Comparison of ENCODE assay signal across 10 mouse cellular contexts in the genomic region with DNA sequence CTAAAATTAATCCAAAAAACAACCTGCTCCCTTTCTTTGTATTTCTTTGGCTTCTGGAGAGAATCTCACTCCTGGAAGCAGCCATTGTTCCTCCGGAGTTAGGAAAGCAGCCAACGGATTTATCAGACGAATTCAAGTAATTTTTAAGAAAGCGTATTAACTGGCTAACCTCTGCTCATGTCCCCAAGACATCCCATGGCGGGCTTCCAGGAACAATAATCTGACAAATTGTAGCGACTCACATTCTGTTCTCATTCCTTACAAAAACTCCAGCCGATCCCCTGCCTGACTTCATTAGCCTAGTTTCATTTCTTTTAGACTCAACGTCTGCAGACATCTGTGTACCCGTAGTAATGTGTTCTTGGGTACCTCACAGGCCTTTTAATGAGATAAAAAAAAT. TPM values are rescaled to one million over a fixed set of nuclear protein-coding genes. Genes with fewer than 3 reads are reported as not detected.
DNase-seq lines count a peak whose midpoint lies in the region; ATAC-seq and TF ChIP-seq lines count a peak whose summit lies in the region.
"Had no signal": no experiment of that assay in that cellular context is flagged by ENCODE, and none has a peak within 500 bp of the region (broad histone marks: within the 10 kb centered on the region; RNA-seq: fewer than 3 reads in every experiment).

No protein-coding gene starts in this region.

- no peak for ATAC-seq in lung, embryonic 15.5 days (ENCODE audit: borderline replicate concordance, extremely low read depth, low FRiP score, low TSS enrichment)
- no peak for ATAC-seq in stomach, embryonic 14.5 days (ENCODE audit: insufficient number of reproducible peaks, insufficient read depth, low FRiP score, low read depth)
- ATAC-seq in intestine, embryonic 15.5 days: no peak
- ATAC-seq: Patski had no signal

- H3K4me2 ChIP-seq in lung, embryonic 15.5 days: no peak overlapping the region
- H3K4me2 ChIP-seq in stomach, embryonic 14.5 days (replicated peaks; ENCODE audit: low read depth, low read length): no peak overlapping the region
- H3K4me2 ChIP-seq in intestine, embryonic 15.5 days (replicated peaks): no peak overlapping the region
- H3K4me2 ChIP-seq: limb, embryonic 12.5 days had no signal

- no peak overlapping the region for H3K9ac ChIP-seq in lung, embryonic 15.5 days
- no peak overlapping the region for H3K9ac ChIP-seq in stomach, embryonic 14.5 days (replicated peaks; ENCODE audit: low read depth, low read length)
- no peak overlapping the region for H3K9ac ChIP-seq in intestine, embryonic 15.5 days
- H3K9ac ChIP-seq: limb, embryonic 12.5 days had no signal

- TF ChIP-seq CTCF in lung, adult 2 months (IDR thresholded peaks at IDR 0.05; ENCODE audit: insufficient read depth, low read length): no peak

- no peak for DNase-seq in lung, adult 2 months
- peak; percentile 43 for DNase-seq in gastrocnemius, postnatal 25 days
- peak; percentile 54 to 60 for DNase-seq in kidney, adult 8-10 months
- no peak for DNase-seq in thymus, postnatal 25 days
- no peak for DNase-seq in cerebellum, postnatal 14 days

- no peaks in the 10 kb centered on the region for H3K36me3 ChIP-seq in lung, embryonic 15.5 days
- no peaks in the 10 kb centered on the region for H3K36me3 ChIP-seq in stomach, embryonic 14.5 days (ENCODE audit: control insufficient read depth, insufficient read depth, low read length)
- no peaks in the 10 kb centered on the region for H3K36me3 ChIP-seq in intestine, embryonic 15.5 days

- peaks cover 26% of the 10 kb centered on the region for H3K4me1 ChIP-seq in lung, embryonic 15.5 days
- peaks cover 8% of the 10 kb centered on the region; the same call in 1 of the 2 replicates for H3K4me1 ChIP-seq in lung, adult 2 months (ENCODE audit: control insufficient read depth, insufficient read depth, low read length)
- H3K4me1 ChIP-seq in stomach, embryonic 14.5 days (ENCODE audit: control insufficient read depth, insufficient read depth, low read length): peaks cover 51% of the 10 kb centered on the region
- peaks cover 31% of the 10 kb centered on the region for H3K4me1 ChIP-seq in intestine, embryonic 15.5 days (replicated peaks)

- 47% methylated on average over 9 of the region's 9 CpGs for WGBS in lung, embryonic 15.5 days
- WGBS in lung, adult 2 months: 51% methylated on average over 9 of the region's 9 CpGs
- WGBS in stomach, embryonic 14.5 days: 55% methylated on average over 9 of the region's 9 CpGs
- WGBS in intestine, embryonic 15.5 days: 51% methylated on average over 9 of the region's 9 CpGs

- H3K27ac ChIP-seq in lung, embryonic 15.5 days: peak overlapping the region; percentile 10; the same call in 1 of the 2 replicates
- H3K27ac ChIP-seq in stomach, embryonic 14.5 days (ENCODE audit: low read length): peak overlapping the region; percentile 36; the same call in 1 of the 2 replicates
- H3K27ac ChIP-seq in intestine, embryonic 15.5 days: no peak overlapping the region

- no peak overlapping the region for H3K4me3 ChIP-seq in lung, embryonic 15.5 days
- no peak overlapping the region for H3K4me3 ChIP-seq in lung, adult 2 months (replicated peaks; ENCODE audit: extremely low read depth, low read depth, low read length)
- no peak overlapping the region for H3K4me3 ChIP-seq in stomach, embryonic 14.5 days (ENCODE audit: low read depth, low read length)
- no peak overlapping the region for H3K4me3 ChIP-seq in intestine, embryonic 15.5 days (replicated peaks)
- H3K4me3 ChIP-seq: limb, embryonic 12.5 days had no signal

- no peaks in the 10 kb centered on the region for H3K9me3 ChIP-seq in lung, embryonic 15.5 days
- H3K9me3 ChIP-seq in stomach, embryonic 14.5 days (ENCODE audit: control insufficient read depth, low read depth, low read length): no peaks in the 10 kb centered on the region
- no peaks in the 10 kb centered on the region for H3K9me3 ChIP-seq in intestine, embryonic 15.5 days
- H3K9me3 ChIP-seq: limb, embryonic 12.5 days had no signal

- TF ChIP-seq POLR2A in lung, adult 2 months (IDR thresholded peaks at IDR 0.05; ENCODE audit: borderline replicate concordance, extremely low read depth, low read depth, low read length): no peak

- H3K27me3 ChIP-seq in lung, embryonic 15.5 days: no peaks in the 10 kb centered on the region
- H3K27me3 ChIP-seq in stomach, embryonic 14.5 days (ENCODE audit: control insufficient read depth, insufficient read depth, low read length): no peaks in the 10 kb centered on the region
- H3K27me3 ChIP-seq in intestine, embryonic 15.5 days (replicated peaks): no peaks in the 10 kb centered on the region
- H3K27me3 ChIP-seq: limb, embryonic 12.5 days; Patski had no signal

RNA-seq across cellular contexts. Expression of a gene that starts 45.7 kb away (rescaled TPM):
- 1.3 and 1.6 TPM in 2 replicates for polyA plus RNA-seq in lung, embryonic 15.5 days (2015; fragmentation: Nextera tagmentation; extraction: Ambion mirVana)
- 0.53 and 1.0 TPM in 2 replicates for polyA plus RNA-seq in lung, adult 2 months (2012; rRNA removed)
- total RNA-seq in gastrocnemius, postnatal 25 days (2021): 1 to 10 TPM; 2.7 to 2.8 TPM
- polyA plus RNA-seq in stomach, embryonic 14.5 days (2014; fragmentation: Nextera tagmentation; extraction: Ambion mirVana): 3.4 and 3.5 TPM in 2 replicates
- 1.8 TPM in 2 replicates for polyA plus RNA-seq in intestine, embryonic 15.5 days (2015; fragmentation: Nextera tagmentation; extraction: Ambion mirVana)

Comparison
In these comparisons a context has a peak if more than half of its experiments do, and no peak if none do; other contexts are left out.
1. DNase-seq: peak in gastrocnemius, postnatal 25 days (single experiment) and kidney, adult 8-10 months (2 of 2); none in lung, adult 2 months (single experiment), thymus, postnatal 25 days (single experiment) and cerebellum, postnatal 14 days (0 of 2).